Mouse (Mus musculus): Measurements from ENCODE around the gene Olfr1043. TPM values are rescaled to one million over a fixed set of nuclear protein-coding genes. Genes with fewer than 3 reads are reported as not detected.
"Not testable (repeated sequence)": the region's sequence is repeated elsewhere in the genome, so short reads cannot be mapped to it uniquely, and the experiment has no call there.

Olfr1043 gene
- 0.18 TPM in 1 of 2 replicates, not detected in the other for polyA plus RNA-seq (2015; fragmentation: Nextera tagmentation; extraction: Ambion mirVana)

DNA sequence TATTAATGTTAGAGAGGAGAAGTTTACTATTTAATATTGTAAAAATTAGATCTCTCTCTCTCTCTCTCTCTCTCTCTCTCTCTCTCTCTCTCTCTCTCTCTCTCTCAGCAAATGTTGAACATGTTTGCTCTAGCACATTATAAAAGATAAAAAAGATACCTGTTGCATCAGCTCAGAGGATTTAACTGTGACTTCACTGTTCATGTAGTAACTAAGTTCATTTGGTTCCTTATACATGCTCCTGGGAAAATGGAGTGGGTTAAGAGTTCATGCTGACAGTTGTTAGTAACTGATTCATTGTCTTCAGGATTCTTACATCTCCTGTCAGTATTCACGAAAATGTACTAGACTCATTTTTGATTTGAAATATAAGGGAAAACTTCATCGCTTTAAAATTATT is at the start of gene Olfr1043:
TSS of gene Olfr1043 (minus strand) at position 101 of the 400 bp plus-strand sequence.
- no peaks in the 10 kb centered on the region for H3K9me3 ChIP-seq
- no peak within 1 kb of the TSS for H3K4me3 ChIP-seq
- no peak within 1 kb of the TSS for H3K9ac ChIP-seq
- no peak within 1 kb of the TSS for H3K4me2 ChIP-seq
- WGBS = 86% methylated on average over 2 of the region's 2 CpGs
- H3K27me3 ChIP-seq = no peaks in the 10 kb centered on the region
- no peaks in the 10 kb centered on the region for H3K36me3 ChIP-seq
- H3K4me1 ChIP-seq = no peaks in the 10 kb centered on the region
- H3K27ac ChIP-seq = no peak within 1 kb of the TSS
- ATAC-seq (ENCODE audit: insufficient number of reproducible peaks, insufficient read depth, low FRiP score, low TSS enrichment, low read depth) = no peak

- no peak within 1 kb of the TSS for H3K9ac ChIP-seq
- no peak within 1 kb of the TSS for H3K4me2 ChIP-seq
- H3K27me3 ChIP-seq = no peaks in the 10 kb centered on the region
- ATAC-seq (ENCODE audit: insufficient number of reproducible peaks, insufficient read depth, low FRiP score, low TSS enrichment, low read depth) = no peak
- no peaks in the 10 kb centered on the region for H3K4me1 ChIP-seq
- H3K27ac ChIP-seq = no peak within 1 kb of the TSS
- H3K36me3 ChIP-seq = no peaks in the 10 kb centered on the region
- no peak within 1 kb of the TSS for H3K4me3 ChIP-seq
- H3K9me3 ChIP-seq = no peaks in the 10 kb centered on the region
Measured at GRCm38 (mm10) chr2:86202909-86203308, 35.6 kb upstream of the Olfr1043 start, which contains the start of gene Olfr1045. TSS of gene Olfr1045 (minus strand) at chr2:86203009.

GRCm38 (mm10) chr2:86195863-86196262 is 28.5 kb upstream of the Olfr1043 start:
- Histone ChIP-seq H3K27me3 (no peaks in the 10 kb centered on the region), H3K36me3 (no peaks in the 10 kb centered on the region), H3K27ac (no peak overlapping the region), H3K9me3 (no peaks in the 10 kb centered on the region), H3K4me2 (no peak overlapping the region), H3K4me3 (no peak overlapping the region), H3K9ac (no peak overlapping the region), H3K4me1 (no peaks in the 10 kb centered on the region)
- ATAC-seq (ENCODE audit: insufficient number of reproducible peaks, insufficient read depth, low FRiP score, low TSS enrichment, low read depth) = no peak
- WGBS = 41% methylated on average over 1 of the region's 1 CpGs

- no peaks in the 10 kb centered on the region for H3K4me1 ChIP-seq
- no peaks in the 10 kb centered on the region for H3K27me3 ChIP-seq
- H3K4me3 ChIP-seq = no peak within 1 kb of the TSS
- H3K27ac ChIP-seq = no peak within 1 kb of the TSS
- ATAC-seq (ENCODE audit: insufficient number of reproducible peaks, insufficient read depth, low FRiP score, low TSS enrichment, low read depth) = no peak
- H3K36me3 ChIP-seq = no peaks in the 10 kb centered on the region
- H3K9ac ChIP-seq = no peak within 1 kb of the TSS
- no peak within 1 kb of the TSS for H3K4me2 ChIP-seq
- H3K9me3 ChIP-seq = no peaks in the 10 kb centered on the region
Measured at GRCm38 (mm10) chr2:86185583-86185982, 18.3 kb upstream of the Olfr1043 start, which contains the start of gene Olfr52. TSS of gene Olfr52 (minus strand) at chr2:86185683.

DNA sequence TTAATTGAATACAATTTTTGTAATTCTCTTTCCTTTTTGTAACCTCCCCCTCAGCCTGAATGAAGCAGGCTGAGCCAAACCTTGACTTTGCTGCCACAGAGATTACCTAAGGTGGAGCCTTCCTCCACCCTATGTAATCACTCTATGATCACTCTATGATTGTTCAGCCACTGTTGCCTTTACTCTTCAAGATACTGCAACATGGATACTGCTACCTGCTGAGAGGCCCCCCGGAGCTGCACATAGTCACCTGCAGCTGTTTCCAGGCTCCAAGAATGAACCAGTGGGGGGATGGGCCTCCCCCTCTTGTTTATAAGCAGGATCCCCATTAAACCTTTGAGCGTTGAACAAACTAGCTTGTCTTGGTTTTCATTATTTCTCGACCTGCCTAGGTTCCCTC is 12.6 kb upstream of the Olfr1043 start:
- Histone ChIP-seq H3K4me3 (no peak overlapping the region), H3K27ac (no peak overlapping the region), H3K4me1 (no peaks in the 10 kb centered on the region), H3K27me3 (no peaks in the 10 kb centered on the region), H3K36me3 (no peaks in the 10 kb centered on the region), H3K9me3 (no peaks in the 10 kb centered on the region), H3K9ac (no peak overlapping the region), H3K4me2 (no peak overlapping the region)
- no peak for ATAC-seq (ENCODE audit: insufficient number of reproducible peaks, insufficient read depth, low FRiP score, low TSS enrichment, low read depth)
- 72% methylated on average over 3 of the region's 3 CpGs for whole genome bisulfite sequencing

DNA sequence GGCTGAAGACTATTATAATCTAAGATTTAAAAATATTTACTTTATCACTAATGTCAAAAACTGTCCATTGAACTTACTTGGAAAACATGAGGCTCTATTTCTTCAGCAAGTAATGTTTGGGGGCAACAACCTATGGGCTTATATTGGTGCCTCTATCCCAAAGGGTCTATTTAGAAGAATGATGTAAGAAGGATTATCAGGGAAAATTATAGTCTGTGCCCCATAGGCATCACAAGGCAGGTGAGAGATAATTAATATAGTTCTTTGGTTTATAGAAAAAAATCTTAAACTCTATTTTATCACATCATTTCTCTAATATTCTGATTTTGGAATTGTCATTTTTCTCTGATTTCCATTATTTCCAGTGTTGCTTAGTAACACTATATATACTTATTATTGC is 10.4 kb upstream of the Olfr1043 start, which contains the start of gene Olfr1044:
TSS of gene Olfr1044 (minus strand) at position 101 of the 400 bp plus-strand sequence.
- no peak for ATAC-seq (ENCODE audit: insufficient number of reproducible peaks, insufficient read depth, low FRiP score, low TSS enrichment, low read depth)
- H3K9me3 ChIP-seq = no peaks in the 10 kb centered on the region
- no peak within 1 kb of the TSS for H3K4me2 ChIP-seq
- H3K27me3 ChIP-seq = no peaks in the 10 kb centered on the region
- no peaks in the 10 kb centered on the region for H3K36me3 ChIP-seq
- no peaks in the 10 kb centered on the region for H3K4me1 ChIP-seq
- H3K9ac ChIP-seq = no peak within 1 kb of the TSS
- H3K4me3 ChIP-seq = no peak within 1 kb of the TSS
- H3K27ac ChIP-seq = no peak within 1 kb of the TSS

- H3K9ac ChIP-seq; H3K27ac ChIP-seq; H3K36me3 ChIP-seq; H3K27me3 ChIP-seq; H3K4me3 ChIP-seq; H3K9me3 ChIP-seq; H3K4me1 ChIP-seq; ATAC-seq (ENCODE audit: insufficient number of reproducible peaks, insufficient read depth, low FRiP score, low TSS enrichment, low read depth); H3K4me2 ChIP-seq: not testable (repeated sequence)
- 72% methylated on average over 7 of the region's 7 CpGs for WGBS
Measured at GRCm38 (mm10) chr2:86175422-86175821, 8.1 kb upstream of the Olfr1043 start.

- Histone ChIP-seq H3K36me3 (no peaks in the 10 kb centered on the region), H3K9me3 (no peaks in the 10 kb centered on the region), H3K4me1 (no peaks in the 10 kb centered on the region), H3K9ac (no peak within 1 kb of the TSS), H3K4me2 (no peak within 1 kb of the TSS), H3K4me3 (no peak within 1 kb of the TSS), H3K27me3 (no peaks in the 10 kb centered on the region), H3K27ac (no peak within 1 kb of the TSS)
- ATAC-seq (ENCODE audit: insufficient number of reproducible peaks, insufficient read depth, low FRiP score, low TSS enrichment, low read depth) = no peak
- 92% methylated on average over 2 of the region's 2 CpGs for WGBS
Measured at GRCm38 (mm10) chr2:86161738-86162137, 5.6 kb downstream of the Olfr1043 start, which contains the start of gene Olfr1042. TSS of gene Olfr1042 (minus strand) at chr2:86161838.

- ATAC-seq (ENCODE audit: insufficient number of reproducible peaks, insufficient read depth, low FRiP score, low TSS enrichment, low read depth) = no peak
- Histone ChIP-seq H3K36me3 (no peaks in the 10 kb centered on the region), H3K27ac (no peak within 1 kb of the TSS), H3K4me2 (no peak within 1 kb of the TSS), H3K4me3 (no peak within 1 kb of the TSS), H3K9me3 (no peaks in the 10 kb centered on the region), H3K4me1 (no peaks in the 10 kb centered on the region), H3K9ac (no peak within 1 kb of the TSS), H3K27me3 (no peaks in the 10 kb centered on the region)
- 80% methylated on average over 1 of the region's 1 CpGs for WGBS
Measured at GRCm38 (mm10) chr2:86146632-86147031, 20.7 kb downstream of the Olfr1043 start, which contains the start of gene Olfr1040. TSS of gene Olfr1040 (minus strand) at chr2:86146732.

- Histone ChIP-seq H3K4me2 (no peak within 1 kb of the TSS), H3K27ac (no peak within 1 kb of the TSS), H3K4me3 (no peak within 1 kb of the TSS), H3K9me3 (no peaks in the 10 kb centered on the region), H3K36me3 (no peaks in the 10 kb centered on the region), H3K27me3 (no peaks in the 10 kb centered on the region), H3K9ac (no peak within 1 kb of the TSS), H3K4me1 (no peaks in the 10 kb centered on the region)
- WGBS = 96% methylated on average over 1 of the region's 1 CpGs
- ATAC-seq (ENCODE audit: insufficient number of reproducible peaks, insufficient read depth, low FRiP score, low TSS enrichment, low read depth) = no peak
Measured at GRCm38 (mm10) chr2:86135828-86136227, 31.5 kb downstream of the Olfr1043 start, which contains the start of gene Olfr1039. TSS of gene Olfr1039 (minus strand) at chr2:86135928.
